ENCODE assay signal across 14 mouse cellular contexts in the genomic region with DNA sequence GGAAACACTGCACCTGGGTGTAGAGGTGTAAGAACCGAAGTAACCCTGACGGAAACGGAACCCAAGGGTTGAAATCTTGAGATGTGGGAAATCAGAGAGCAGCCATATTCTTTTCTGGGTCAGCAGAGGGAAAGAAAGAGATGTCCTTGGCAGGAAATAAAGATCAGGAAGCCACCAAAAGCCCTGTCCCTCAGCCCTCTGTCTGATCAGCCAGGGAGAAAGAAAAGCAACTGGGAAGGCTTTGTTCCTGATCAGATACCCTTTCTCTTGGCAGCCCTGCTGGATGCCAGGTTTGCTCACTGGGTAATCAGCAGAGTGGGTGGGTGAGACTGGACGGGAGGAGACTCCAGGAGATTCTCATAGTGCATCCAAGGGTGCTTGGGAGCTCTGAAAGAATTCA. TPM values are rescaled to one million over a fixed set of nuclear protein-coding genes. Genes with fewer than 3 reads are reported as not detected.
A peak's percentile ranks its signal among the peaks of the same experiment; 100 is the strongest.
DNase-seq lines count a peak whose midpoint lies in the region; ATAC-seq lines count a peak whose summit lies in the region.
"Had no signal": no experiment of that assay in that cellular context is flagged by ENCODE, and none has a peak within 500 bp of the region (broad histone marks: within the 10 kb centered on the region; RNA-seq: fewer than 3 reads in every experiment).

No protein-coding gene starts in this region.

- H3K27ac ChIP-seq in hindbrain, embryonic 15.5 days (replicated peaks): peak overlapping the region; percentile 27; the same call in 1 of the 2 replicates
- no peak overlapping the region for H3K27ac ChIP-seq in hindbrain, embryonic 14.5 days
- H3K27ac ChIP-seq in lung, embryonic 16.5 days (ENCODE audit: low read length): peak overlapping the region; percentile 90
- peak overlapping the region; percentile 78 for H3K27ac ChIP-seq in intestine, embryonic 14.5 days (ENCODE audit: low read depth)
- peak overlapping the region; percentile 68; the same call in 1 of the 2 replicates for H3K27ac ChIP-seq in stomach, embryonic 14.5 days (ENCODE audit: low read length)
- H3K27ac ChIP-seq in liver, embryonic 12.5 days: no peak overlapping the region
- H3K27ac ChIP-seq: left cerebral cortex, adult 2 months; midbrain, embryonic 12.5 days had no signal

- no peak overlapping the region for H3K4me2 ChIP-seq in hindbrain, embryonic 15.5 days
- H3K4me2 ChIP-seq in hindbrain, embryonic 14.5 days (replicated peaks): no peak overlapping the region
- H3K4me2 ChIP-seq in lung, embryonic 16.5 days (ENCODE audit: low read depth, low read length): 0 out of 2 replicates have a peak overlapping the region, but pooled peaks have one; percentile 6
- H3K4me2 ChIP-seq in intestine, embryonic 14.5 days (ENCODE audit: low read length): peak overlapping the region; percentile 5; the same call in 1 of the 2 replicates
- H3K4me2 ChIP-seq in stomach, embryonic 14.5 days (replicated peaks; ENCODE audit: low read depth, low read length): no peak overlapping the region
- H3K4me2 ChIP-seq in liver, embryonic 12.5 days: no peak overlapping the region
- H3K4me2 ChIP-seq: heart, embryonic 12.5 days; midbrain, embryonic 12.5 days had no signal

- no peak for ATAC-seq in hindbrain, embryonic 15.5 days (ENCODE audit: low FRiP score, low read depth)
- ATAC-seq in hindbrain, embryonic 14.5 days (ENCODE audit: low FRiP score): no peak
- ATAC-seq in lung, embryonic 16.5 days (ENCODE audit: low read depth): no peak
- no peak for ATAC-seq in intestine, embryonic 14.5 days (replicated peaks; ENCODE audit: low FRiP score, low TSS enrichment, low read depth)
- no peak for ATAC-seq in stomach, embryonic 14.5 days (ENCODE audit: insufficient number of reproducible peaks, insufficient read depth, low FRiP score, low read depth)
- no peak for ATAC-seq in liver, embryonic 12.5 days
- ATAC-seq: CD4-positive, CD25-positive, alpha-beta regulatory T cell, adult 4 months had no signal

- peaks cover 10% of the 10 kb centered on the region; the same call in 1 of the 2 replicates for H3K4me1 ChIP-seq in hindbrain, embryonic 15.5 days (replicated peaks)
- H3K4me1 ChIP-seq in hindbrain, embryonic 14.5 days (replicated peaks; ENCODE audit: control insufficient read depth, insufficient read depth, low read length): peaks cover 10% of the 10 kb centered on the region; the same call in 1 of the 2 replicates
- H3K4me1 ChIP-seq in lung, embryonic 16.5 days (replicated peaks; ENCODE audit: control insufficient read depth, insufficient read depth, low read length): peaks cover 35% of the 10 kb centered on the region
- H3K4me1 ChIP-seq in intestine, embryonic 14.5 days (replicated peaks; ENCODE audit: control insufficient read depth, insufficient read depth, low read length): peaks cover 15% of the 10 kb centered on the region; the same call in 1 of the 2 replicates
- H3K4me1 ChIP-seq in stomach, embryonic 14.5 days (ENCODE audit: control insufficient read depth, insufficient read depth, low read length): peaks cover 20% of the 10 kb centered on the region
- H3K4me1 ChIP-seq in liver, embryonic 12.5 days: no peaks in the 10 kb centered on the region

- H3K27me3 ChIP-seq in hindbrain, embryonic 15.5 days: no peaks in the 10 kb centered on the region
- H3K27me3 ChIP-seq in hindbrain, embryonic 14.5 days (ENCODE audit: control insufficient read depth, insufficient read depth, low read length): no peaks in the 10 kb centered on the region
- H3K27me3 ChIP-seq in lung, embryonic 16.5 days (ENCODE audit: control insufficient read depth, insufficient read depth, low read depth, low read length): no peaks in the 10 kb centered on the region
- no peaks in the 10 kb centered on the region for H3K27me3 ChIP-seq in intestine, embryonic 14.5 days (replicated peaks; ENCODE audit: control insufficient read depth, insufficient read depth, low read length)
- H3K27me3 ChIP-seq in stomach, embryonic 14.5 days (ENCODE audit: control insufficient read depth, insufficient read depth, low read length): no peaks in the 10 kb centered on the region
- H3K27me3 ChIP-seq in liver, embryonic 12.5 days (replicated peaks): peaks cover 7% of the 10 kb centered on the region
- H3K27me3 ChIP-seq: heart, embryonic 12.5 days had no signal

- H3K4me3 ChIP-seq in hindbrain, embryonic 15.5 days: no peak overlapping the region
- H3K4me3 ChIP-seq in hindbrain, embryonic 14.5 days (replicated peaks; ENCODE audit: low read length): no peak overlapping the region
- no peak overlapping the region for H3K4me3 ChIP-seq in lung, embryonic 16.5 days (ENCODE audit: low read length)
- no peak overlapping the region for H3K4me3 ChIP-seq in intestine, embryonic 14.5 days (ENCODE audit: low read depth, low read length)
- H3K4me3 ChIP-seq in stomach, embryonic 14.5 days (ENCODE audit: low read depth, low read length): no peak overlapping the region
- H3K4me3 ChIP-seq in liver, embryonic 12.5 days: no peak overlapping the region
- H3K4me3 ChIP-seq: heart, embryonic 12.5 days; left cerebral cortex, adult 2 months; midbrain, embryonic 12.5 days had no signal

- H3K9me3 ChIP-seq in hindbrain, embryonic 15.5 days: no peaks in the 10 kb centered on the region
- no peaks in the 10 kb centered on the region for H3K9me3 ChIP-seq in hindbrain, embryonic 14.5 days (ENCODE audit: control insufficient read depth, low read length)
- no peaks in the 10 kb centered on the region for H3K9me3 ChIP-seq in lung, embryonic 16.5 days (ENCODE audit: control insufficient read depth, low read length)
- H3K9me3 ChIP-seq in intestine, embryonic 14.5 days (ENCODE audit: control insufficient read depth, low read length): no peaks in the 10 kb centered on the region
- H3K9me3 ChIP-seq in stomach, embryonic 14.5 days (ENCODE audit: control insufficient read depth, low read depth, low read length): no peaks in the 10 kb centered on the region
- H3K9me3 ChIP-seq in liver, embryonic 12.5 days (replicated peaks): no peaks in the 10 kb centered on the region
- H3K9me3 ChIP-seq: heart, embryonic 12.5 days; midbrain, embryonic 12.5 days had no signal

- no peak for DNase-seq in hindbrain, embryonic 14.5 days (ENCODE audit: low spot score)
- DNase-seq in lung, postnatal 36 days: no peak
- no peak for DNase-seq in intestine, embryonic 14.5 days (ENCODE audit: low spot score)
- DNase-seq: adrenal gland, postnatal 25 days had no signal

- H3K36me3 ChIP-seq in hindbrain, embryonic 15.5 days: no peaks in the 10 kb centered on the region
- no peaks in the 10 kb centered on the region for H3K36me3 ChIP-seq in hindbrain, embryonic 14.5 days (replicated peaks; ENCODE audit: control insufficient read depth, insufficient read depth)
- H3K36me3 ChIP-seq in lung, embryonic 16.5 days (ENCODE audit: control insufficient read depth, insufficient read depth, low read length): no peaks in the 10 kb centered on the region
- H3K36me3 ChIP-seq in intestine, embryonic 14.5 days (ENCODE audit: control insufficient read depth, insufficient read depth, low read length): no peaks in the 10 kb centered on the region
- H3K36me3 ChIP-seq in stomach, embryonic 14.5 days (ENCODE audit: control insufficient read depth, insufficient read depth, low read length): no peaks in the 10 kb centered on the region
- no peaks in the 10 kb centered on the region for H3K36me3 ChIP-seq in liver, embryonic 12.5 days
- H3K36me3 ChIP-seq: heart, embryonic 12.5 days; midbrain, embryonic 12.5 days had no signal

- H3K9ac ChIP-seq in hindbrain, embryonic 15.5 days: no peak overlapping the region
- H3K9ac ChIP-seq in hindbrain, embryonic 14.5 days: no peak overlapping the region
- no peak overlapping the region for H3K9ac ChIP-seq in lung, embryonic 16.5 days (ENCODE audit: low read length)
- H3K9ac ChIP-seq in intestine, embryonic 14.5 days (ENCODE audit: low read length): no peak overlapping the region
- no peak overlapping the region for H3K9ac ChIP-seq in stomach, embryonic 14.5 days (replicated peaks; ENCODE audit: low read depth, low read length)
- H3K9ac ChIP-seq in liver, embryonic 12.5 days: no peak overlapping the region
- H3K9ac ChIP-seq: heart, embryonic 12.5 days; midbrain, embryonic 12.5 days had no signal

- 58% methylated on average over 4 of the region's 4 CpGs for WGBS in hindbrain, embryonic 15.5 days
- WGBS in hindbrain, embryonic 14.5 days: 60% methylated on average over 4 of the region's 4 CpGs
- 45% methylated on average over 4 of the region's 4 CpGs for WGBS in lung, embryonic 16.5 days
- WGBS in intestine, embryonic 14.5 days: 76% methylated on average over 4 of the region's 4 CpGs
- 73% methylated on average over 4 of the region's 4 CpGs for WGBS in stomach, embryonic 14.5 days
- 60% methylated on average over 4 of the region's 4 CpGs for WGBS in liver, embryonic 12.5 days (ENCODE audit: insufficient replicate concordance)

RNA-seq across cellular contexts. Expression of a gene that starts 27.1 kb away (rescaled TPM):
- 0.10 TPM in 1 of 2 replicates, not detected in the other for polyA plus RNA-seq in hindbrain, embryonic 15.5 days (2015; fragmentation: Nextera tagmentation; extraction: Ambion mirVana)
- not detected in 2 replicates for polyA plus RNA-seq in hindbrain, embryonic 14.5 days (2014; fragmentation: Nextera tagmentation; extraction: Ambion mirVana)
- 0.10 TPM in 1 of 2 replicates, not detected in the other for polyA plus RNA-seq in lung, embryonic 16.5 days (2015; fragmentation: Nextera tagmentation; extraction: Ambion mirVana)
- polyA plus RNA-seq in intestine, embryonic 14.5 days (2014; fragmentation: Nextera tagmentation; extraction: Ambion mirVana): 0.16 TPM in 1 of 2 replicates, not detected in the other
- polyA plus RNA-seq in stomach, embryonic 14.5 days (2014; fragmentation: Nextera tagmentation; extraction: Ambion mirVana): not detected in 2 replicates
- not detected in 2 replicates for polyA plus RNA-seq in liver, embryonic 12.5 days (2016; fragmentation: Nextera tagmentation; extraction: Ambion mirVana)
- polyA plus RNA-seq: CD4-positive, CD25-positive, alpha-beta regulatory T cell, adult 4 months; heart, embryonic 12.5 days; liver, embryonic 16.5 days; midbrain, embryonic 12.5 days; neural tube, embryonic 11.5 days had no signal

Comparison
In these comparisons a context has a peak if more than half of its experiments do, and no peak if none do; other contexts are left out.
1. H3K27ac ChIP-seq: peak in hindbrain, embryonic 15.5 days (single experiment), lung, embryonic 16.5 days (single experiment), intestine, embryonic 14.5 days (single experiment) and stomach, embryonic 14.5 days (single experiment); none in hindbrain, embryonic 14.5 days (single experiment) and liver, embryonic 12.5 days (single experiment).
2. H3K4me2 ChIP-seq: peak in lung, embryonic 16.5 days (single experiment) and intestine, embryonic 14.5 days (single experiment); none in hindbrain, embryonic 15.5 days (single experiment), hindbrain, embryonic 14.5 days (single experiment), stomach, embryonic 14.5 days (single experiment) and liver, embryonic 12.5 days (single experiment).